Mouse (Mus musculus): Measurements from ENCODE around the gene Magi3. TPM values are rescaled to one million over a fixed set of nuclear protein-coding genes. Genes with fewer than 3 reads are reported as not detected.

Gene Magi3
- polyA plus RNA-seq, 1 experiment from 2014 or later: 6.1 TPM

- Histone ChIP-seq H3K4me1 (peaks cover 13% of the 10 kb centered on the region), H3K9me3 (replicated peaks) (no peaks in the 10 kb centered on the region), H3K36me3 (peaks cover 23% of the 10 kb centered on the region), H3K27ac (peak overlapping the region; percentile 97), H3K4me2 (peak overlapping the region; percentile 67), H3K27me3 (no peaks in the 10 kb centered on the region), H3K9ac (peak overlapping the region; percentile 84), H3K4me3 (replicated peaks) (peak overlapping the region; percentile 77)
- peak; percentile 80 for ATAC-seq (replicated peaks; ENCODE audit: low FRiP score)
- 0% methylated on average over 24 of the region's 24 CpGs for WGBS
Measured at GRCm38 (mm10) chr3:103968701-103969100, 251.5 kb downstream of the Magi3 start.

- peak; percentile 98 for ATAC-seq (replicated peaks; ENCODE audit: low FRiP score)
- Histone ChIP-seq H3K9ac (peak within 1 kb of the TSS; percentile 84), H3K36me3 (peaks cover 23% of the 10 kb centered on the region; the same call in 1 of the 2 replicates), H3K4me3 (replicated peaks) (peak within 1 kb of the TSS; percentile 77), H3K27ac (peak within 1 kb of the TSS; percentile 97), H3K4me1 (peaks cover 13% of the 10 kb centered on the region), H3K9me3 (replicated peaks) (no peaks in the 10 kb centered on the region), H3K4me2 (peak within 1 kb of the TSS; percentile 67), H3K27me3 (no peaks in the 10 kb centered on the region)
- under 1% methylated on average over 61 of the region's 70 CpGs for WGBS
Measured at GRCm38 (mm10) chr3:103967861-103968691, 252.1 kb downstream of the Magi3 start, which contains the start of gene Phtf1. Gene Phtf1, plus strand, starts transcription at chr3:103968110.

GRCm38 (mm10) chr3:103967231-103967630 lies 252.9 kb downstream of the Magi3 start:
- H3K27ac ChIP-seq: peak overlapping the region; percentile 97; the same call in 1 of the 2 replicates
- WGBS: 18% methylated on average over 2 of the region's 2 CpGs
- ATAC-seq (replicated peaks; ENCODE audit: low FRiP score): no peak
- no peaks in the 10 kb centered on the region for H3K27me3 ChIP-seq
- H3K4me3 ChIP-seq (replicated peaks): peak overlapping the region; percentile 77
- H3K4me1 ChIP-seq: peaks cover 13% of the 10 kb centered on the region
- peaks cover 26% of the 10 kb centered on the region; the same call in 1 of the 2 replicates for H3K36me3 ChIP-seq
- H3K4me2 ChIP-seq: peak overlapping the region; percentile 67
- peak overlapping the region; percentile 84; the same call in 1 of the 2 replicates for H3K9ac ChIP-seq
- H3K9me3 ChIP-seq (replicated peaks): no peaks in the 10 kb centered on the region
